Mouse (Mus musculus): Measurements from ENCODE around the gene Cdkal1. TPM values are rescaled to one million over a fixed set of nuclear protein-coding genes. Genes with fewer than 3 reads are reported as not detected.

Cdkal1 gene
- polyA plus RNA-seq, 1 experiment, result 1.2 TPM

- Histone ChIP-seq H3K36me3 (ENCODE audit: control insufficient read depth, insufficient read depth, low read length) (no peaks in the 10 kb centered on the region), H3K4me3 (ENCODE audit: extremely low read depth, insufficient read depth, insufficient read length) (no peak overlapping the region), H3K27me3 (ENCODE audit: control insufficient read depth, insufficient read depth, low read length) (no peaks in the 10 kb centered on the region), H3K27ac (ENCODE audit: insufficient read depth, low read length) (no peak overlapping the region), H3K4me1 (ENCODE audit: control insufficient read depth, insufficient read depth, insufficient read length) (no peaks in the 10 kb centered on the region)
- 87% methylated on average over 2 of the region's 2 CpGs for WGBS
- no peak for DNase-seq (ENCODE audit: low read depth in 1 of 2, low spot score in 2 of 2)
- TF ChIP-seq CTCF (IDR thresholded peaks at IDR 0.05; ENCODE audit: extremely low read depth, insufficient read depth, insufficient read length, insufficient replicate concordance) (no peak), POLR2A (IDR thresholded peaks at IDR 0.05; ENCODE audit: low read depth, low read length) (no peak)
Observed at GRCm38 (mm10) chr13:29826469-29826868, 29.0 kb downstream of the Cdkal1 start.

- Histone ChIP-seq H3K4me1 (ENCODE audit: control insufficient read depth, insufficient read depth, insufficient read length) (no peaks in the 10 kb centered on the region), H3K27ac (ENCODE audit: insufficient read depth, low read length) (no peak overlapping the region), H3K4me3 (ENCODE audit: extremely low read depth, insufficient read depth, insufficient read length) (no peak overlapping the region), H3K27me3 (ENCODE audit: control insufficient read depth, insufficient read depth, low read length) (no peaks in the 10 kb centered on the region), H3K36me3 (ENCODE audit: control insufficient read depth, insufficient read depth, low read length) (no peaks in the 10 kb centered on the region)
- TF ChIP-seq POLR2A (IDR thresholded peaks at IDR 0.05; ENCODE audit: low read depth, low read length) (no peak), CTCF (IDR thresholded peaks at IDR 0.05; ENCODE audit: extremely low read depth, insufficient read depth, insufficient read length, insufficient replicate concordance) (no peak)
- DNase-seq (ENCODE audit: low read depth in 1 of 2, low spot score in 2 of 2), result no peak
Observed at GRCm38 (mm10) chr13:29826041-29826440, 29.4 kb downstream of the Cdkal1 start.

GRCm38 (mm10) chr13:29824797-29825196 is 30.7 kb downstream of the Cdkal1 start:
- Histone ChIP-seq H3K4me3 (ENCODE audit: extremely low read depth, insufficient read depth, insufficient read length) (no peak overlapping the region), H3K36me3 (ENCODE audit: control insufficient read depth, insufficient read depth, low read length) (no peaks in the 10 kb centered on the region), H3K27ac (ENCODE audit: insufficient read depth, low read length) (no peak overlapping the region), H3K4me1 (ENCODE audit: control insufficient read depth, insufficient read depth, insufficient read length) (no peaks in the 10 kb centered on the region), H3K27me3 (ENCODE audit: control insufficient read depth, insufficient read depth, low read length) (no peaks in the 10 kb centered on the region)
- 91% methylated on average over 4 of the region's 4 CpGs for WGBS
- DNase-seq (ENCODE audit: low read depth in 1 of 2, low spot score in 2 of 2), result no peak
- TF ChIP-seq POLR2A (IDR thresholded peaks at IDR 0.05; ENCODE audit: low read depth, low read length) (no peak), CTCF (IDR thresholded peaks at IDR 0.05; ENCODE audit: extremely low read depth, insufficient read depth, insufficient read length, insufficient replicate concordance) (no peak)

GRCm38 (mm10) chr13:29824326-29824725 is 31.1 kb downstream of the Cdkal1 start:
- TF ChIP-seq POLR2A (IDR thresholded peaks at IDR 0.05; ENCODE audit: low read depth, low read length) (no peak), CTCF (IDR thresholded peaks at IDR 0.05; ENCODE audit: extremely low read depth, insufficient read depth, insufficient read length, insufficient replicate concordance) (no peak)
- 93% methylated on average over 8 of the region's 8 CpGs for WGBS
- H3K27ac ChIP-seq (ENCODE audit: insufficient read depth, low read length), result no peak overlapping the region

GRCm38 (mm10) chr13:29823906-29824305 is 31.6 kb downstream of the Cdkal1 start:
- DNase-seq (ENCODE audit: low read depth in 1 of 2, low spot score in 2 of 2), result no peak
- WGBS, result 89% methylated on average over 9 of the region's 9 CpGs
- Histone ChIP-seq H3K27ac (ENCODE audit: insufficient read depth, low read length) (no peak overlapping the region), H3K4me3 (ENCODE audit: extremely low read depth, insufficient read depth, insufficient read length) (no peak overlapping the region), H3K4me1 (ENCODE audit: control insufficient read depth, insufficient read depth, insufficient read length) (no peaks in the 10 kb centered on the region), H3K36me3 (ENCODE audit: control insufficient read depth, insufficient read depth, low read length) (no peaks in the 10 kb centered on the region), H3K27me3 (ENCODE audit: control insufficient read depth, insufficient read depth, low read length) (no peaks in the 10 kb centered on the region)
- no peak for TF ChIP-seq POLR2A (IDR thresholded peaks at IDR 0.05; ENCODE audit: low read depth, low read length)
- TF ChIP-seq CTCF (IDR thresholded peaks at IDR 0.05; ENCODE audit: extremely low read depth, insufficient read depth, insufficient read length, insufficient replicate concordance), result no peak

More at GRCm38 (mm10) chr13:29824326-29824725, 31.1 kb downstream of the Cdkal1 start:
- Histone ChIP-seq H3K36me3 (ENCODE audit: control insufficient read depth, insufficient read depth, low read length) (no peaks in the 10 kb centered on the region), H3K27me3 (ENCODE audit: control insufficient read depth, insufficient read depth, low read length) (no peaks in the 10 kb centered on the region), H3K4me1 (ENCODE audit: control insufficient read depth, insufficient read depth, insufficient read length) (no peaks in the 10 kb centered on the region), H3K4me3 (ENCODE audit: extremely low read depth, insufficient read depth, insufficient read length) (no peak overlapping the region)
- DNase-seq (ENCODE audit: low read depth in 1 of 2, low spot score in 2 of 2), result no peak

GRCm38 (mm10) chr13:29823487-29823886 is 32.0 kb downstream of the Cdkal1 start:
- WGBS, result 94% methylated on average over 8 of the region's 8 CpGs
- no peak for DNase-seq (ENCODE audit: low read depth in 1 of 2, low spot score in 2 of 2)
- TF ChIP-seq POLR2A (IDR thresholded peaks at IDR 0.05; ENCODE audit: low read depth, low read length) (no peak), CTCF (IDR thresholded peaks at IDR 0.05; ENCODE audit: extremely low read depth, insufficient read depth, insufficient read length, insufficient replicate concordance) (no peak)
- no peaks in the 10 kb centered on the region for H3K27me3 ChIP-seq (ENCODE audit: control insufficient read depth, insufficient read depth, low read length)
- H3K27ac ChIP-seq (ENCODE audit: insufficient read depth, low read length), result no peak overlapping the region
- H3K36me3 ChIP-seq (ENCODE audit: control insufficient read depth, insufficient read depth, low read length), result no peaks in the 10 kb centered on the region
- H3K4me3 ChIP-seq (ENCODE audit: extremely low read depth, insufficient read depth, insufficient read length), result no peak overlapping the region
- no peaks in the 10 kb centered on the region for H3K4me1 ChIP-seq (ENCODE audit: control insufficient read depth, insufficient read depth, insufficient read length)

GRCm38 (mm10) chr13:29819910-29820583 is 35.4 kb downstream of the Cdkal1 start:
- 0 out of 2 replicates have a peak, but pooled peaks cover 2% of the 10 kb centered on the region for H3K36me3 ChIP-seq (ENCODE audit: control insufficient read depth, insufficient read depth, low read length)
- H3K27me3 ChIP-seq (ENCODE audit: control insufficient read depth, insufficient read depth, low read length), result no peaks in the 10 kb centered on the region
- DNase-seq (ENCODE audit: low read depth in 1 of 2, low spot score in 2 of 2), result no peak
- H3K27ac ChIP-seq (ENCODE audit: insufficient read depth, low read length), result no peak overlapping the region
- WGBS, result 79% methylated on average over 9 of the region's 9 CpGs
- no peak overlapping the region for H3K4me3 ChIP-seq (ENCODE audit: extremely low read depth, insufficient read depth, insufficient read length)
- H3K4me1 ChIP-seq (ENCODE audit: control insufficient read depth, insufficient read depth, insufficient read length), result no peaks in the 10 kb centered on the region
- TF ChIP-seq POLR2A (IDR thresholded peaks at IDR 0.05; ENCODE audit: low read depth, low read length), result no peak
- TF ChIP-seq CTCF (IDR thresholded peaks at IDR 0.05; ENCODE audit: extremely low read depth, insufficient read depth, insufficient read length, insufficient replicate concordance), result no peak
